Mouse (Mus musculus) small intestine, adult 2 months (tissue): ENCODE results near the gene Sorl1. TPM values are rescaled to one million over a fixed set of nuclear protein-coding genes. Genes with fewer than 3 reads are reported as not detected.
A peak's percentile ranks its signal among the peaks of the same experiment; 100 is the strongest.

ENCODE experiments used
- H3K27ac ChIP-seq: fragments of 200-500 bp; 2 replicates; pipeline ENCODE4 v1.5.1; 2012; ENCODE audit warnings: low read depth, low read length, control low read depth, inconsistent platforms; ENCODE audit not compliant: insufficient read depth
- H3K27me3 ChIP-seq: fragments of 200-500 bp; 2 replicates; pipeline ENCODE4 v1.6.1; 2012; ENCODE audit warnings: mild to moderate bottlenecking, moderate library complexity, low read length, inconsistent platforms; ENCODE audit not compliant: control insufficient read depth, insufficient read depth
- H3K36me3 ChIP-seq: fragments of 200-500 bp; 2 replicates; pipeline ENCODE4 v1.6.1; 2012; ENCODE audit warnings: mild to moderate bottlenecking, low read length, control low read depth, inconsistent platforms; ENCODE audit not compliant: control insufficient read depth, insufficient read depth
- H3K4me1 ChIP-seq: fragments of 200-500 bp; 2 replicates; pipeline ENCODE4 v1.6.1; 2012; ENCODE audit warnings: low read length, inconsistent platforms, mixed read lengths; ENCODE audit not compliant: control insufficient read depth, insufficient read depth, insufficient read length
- H3K4me3 ChIP-seq: fragments of 200-500 bp; 2 replicates; pipeline ENCODE4 v1.5.1; 2012; ENCODE audit warnings: low read depth, mild to moderate bottlenecking, control low read depth, inconsistent platforms, low read length, moderate library complexity
- CTCF ChIP-seq: fragments of 200-500 bp; IDR thresholded peaks from 2 replicates; pipeline ENCODE4 v1.5.1; 2012; ENCODE audit warnings: low read depth, mild to moderate bottlenecking, control low read depth, inconsistent platforms, low read length, moderate library complexity, mixed read lengths; ENCODE audit not compliant: insufficient replicate concordance, insufficient read length; ENCODE audit errors: extremely low read depth
- POLR2A ChIP-seq: fragments of 200-500 bp; IDR thresholded peaks from 2 replicates; pipeline ENCODE4 v1.6.1; 2012; ENCODE audit warnings: low read depth, mild to moderate bottlenecking, control low read depth, inconsistent platforms, low read length, moderate library complexity
- WGBS: fragments of 180-500 bp; shearing (Covaris S2); methylation state at CpG from one replicate; pipeline ENCODE4 v1.1.7; 2018; 5-methylcytosine and 5-hydroxymethylcytosine counted together
- polyA plus RNA-seq: library from polyadenylated mRNA; depleted of rRNA; stranded (reverse); fragments of >200 nt; gene quantifications from 2 replicates; pipeline ENCODE4 v1.2.3, GENCODE M21; 2012

Gene Sorl1
- polyA plus RNA-seq, 1 experiment: 16.1 TPM

DNA sequence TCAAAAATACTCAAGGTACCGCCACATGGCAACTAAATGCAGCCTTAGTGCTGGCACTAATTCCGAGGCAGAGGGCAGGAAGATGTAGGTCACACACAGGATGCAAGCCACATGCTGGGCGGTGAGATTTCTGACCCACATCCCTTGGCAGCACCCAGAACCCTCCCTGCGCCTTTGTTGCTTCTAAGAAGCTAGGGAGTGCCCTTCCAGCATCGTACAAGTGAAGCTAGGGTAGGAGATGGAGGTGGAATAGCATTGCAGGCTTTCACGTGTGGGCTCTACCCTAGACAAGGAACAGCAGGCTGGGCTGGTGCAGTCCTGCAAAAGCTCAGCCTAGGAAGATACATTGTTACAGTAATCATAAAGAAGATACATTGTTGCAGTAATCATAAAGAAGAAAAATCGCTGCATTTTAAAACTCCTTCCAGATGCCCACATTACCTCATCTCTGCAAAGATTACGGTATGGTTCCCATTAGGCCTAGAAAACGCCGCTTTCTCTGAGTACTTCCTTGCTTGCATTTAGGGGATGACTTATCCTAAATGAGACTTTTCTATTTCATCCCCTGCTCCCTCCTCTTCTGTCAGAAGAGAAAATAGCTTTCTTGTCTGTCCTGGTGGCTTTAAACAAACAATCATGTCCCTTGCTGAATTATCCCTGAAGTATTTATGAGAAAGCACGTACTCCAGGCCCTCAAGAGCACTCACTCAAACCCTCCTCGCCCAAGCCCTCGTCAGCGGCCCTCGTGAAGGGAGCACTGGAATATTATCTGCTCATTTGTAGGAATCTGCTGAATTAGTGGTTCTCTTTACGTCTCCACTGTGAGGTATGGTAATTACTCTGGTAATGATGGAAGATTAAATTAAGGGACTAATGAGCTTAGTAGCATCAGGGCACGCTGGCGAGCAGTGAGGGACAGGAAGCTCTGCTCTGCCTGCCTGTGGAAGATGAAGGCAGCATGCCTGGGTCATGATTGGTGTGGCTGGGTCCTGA is 84.8 kb downstream of the Sorl1 start:
- TF ChIP-seq CTCF: no peak
- TF ChIP-seq POLR2A: no peak
- Histone ChIP-seq H3K4me1 (peaks cover 2% of the 10 kb centered on the region; the same call in 1 of the 2 replicates), H3K27ac (no peak overlapping the region), H3K36me3 (peaks cover 30% of the 10 kb centered on the region), H3K4me3 (no peak overlapping the region), H3K27me3 (no peaks in the 10 kb centered on the region)
- 85% methylated on average over 18 of the region's 18 CpGs for WGBS

DNA sequence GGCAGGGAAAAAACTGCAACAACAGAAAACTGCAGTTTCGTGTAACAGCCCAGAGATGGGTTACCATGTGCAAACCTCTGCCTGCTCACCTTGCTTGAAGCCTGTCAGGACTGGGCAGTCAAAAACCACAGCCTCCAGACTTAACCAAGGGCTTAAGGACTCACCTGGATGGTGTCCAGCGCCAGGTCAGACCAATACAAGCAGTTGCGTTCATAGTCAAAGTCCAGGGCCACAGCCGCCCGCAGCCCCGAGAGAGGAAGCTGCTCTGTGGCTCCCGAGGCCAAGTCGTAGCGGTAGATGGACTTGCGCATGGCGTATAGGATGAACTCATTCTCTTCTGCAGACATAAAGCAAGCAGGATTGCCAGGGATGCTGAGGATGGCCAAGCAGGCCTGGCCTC is 87.2 kb downstream of the Sorl1 start:
- TF ChIP-seq CTCF: no peak
- no peak for TF ChIP-seq POLR2A
- WGBS: 75% methylated on average over 11 of the region's 11 CpGs
- H3K36me3 ChIP-seq: peaks cover 18% of the 10 kb centered on the region
- H3K27ac ChIP-seq: peak overlapping the region; percentile 47
- peaks cover 2% of the 10 kb centered on the region; the same call in 1 of the 2 replicates for H3K4me1 ChIP-seq
- no peak overlapping the region for H3K4me3 ChIP-seq
- H3K27me3 ChIP-seq: no peaks in the 10 kb centered on the region

DNA sequence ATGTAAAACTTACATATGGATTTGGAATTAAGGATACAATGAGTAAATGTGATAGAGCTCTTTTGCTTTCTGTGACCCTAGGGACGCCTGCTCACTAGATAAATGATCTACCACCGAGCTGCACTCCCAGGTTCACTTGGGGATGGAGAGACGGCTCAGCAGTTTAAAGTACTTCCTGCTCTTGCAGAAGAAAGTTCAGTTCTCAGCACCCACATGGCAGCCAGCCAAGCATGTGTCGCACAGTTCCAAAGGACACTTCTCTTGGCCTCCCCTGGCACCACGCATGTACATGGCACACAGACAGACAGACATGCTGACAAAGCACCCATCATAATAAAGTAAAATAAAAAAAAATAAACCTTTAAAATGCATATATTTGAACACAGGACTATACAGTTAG is 88.1 kb downstream of the Sorl1 start:
- Histone ChIP-seq H3K36me3 (peaks cover 13% of the 10 kb centered on the region), H3K27me3 (no peaks in the 10 kb centered on the region), H3K4me1 (peaks cover 2% of the 10 kb centered on the region; the same call in 1 of the 2 replicates), H3K4me3 (no peak overlapping the region), H3K27ac (peak overlapping the region; percentile 85)
- 23% methylated on average over 5 of the region's 5 CpGs for WGBS
- TF ChIP-seq POLR2A (no peak), CTCF (no peak)

DNA sequence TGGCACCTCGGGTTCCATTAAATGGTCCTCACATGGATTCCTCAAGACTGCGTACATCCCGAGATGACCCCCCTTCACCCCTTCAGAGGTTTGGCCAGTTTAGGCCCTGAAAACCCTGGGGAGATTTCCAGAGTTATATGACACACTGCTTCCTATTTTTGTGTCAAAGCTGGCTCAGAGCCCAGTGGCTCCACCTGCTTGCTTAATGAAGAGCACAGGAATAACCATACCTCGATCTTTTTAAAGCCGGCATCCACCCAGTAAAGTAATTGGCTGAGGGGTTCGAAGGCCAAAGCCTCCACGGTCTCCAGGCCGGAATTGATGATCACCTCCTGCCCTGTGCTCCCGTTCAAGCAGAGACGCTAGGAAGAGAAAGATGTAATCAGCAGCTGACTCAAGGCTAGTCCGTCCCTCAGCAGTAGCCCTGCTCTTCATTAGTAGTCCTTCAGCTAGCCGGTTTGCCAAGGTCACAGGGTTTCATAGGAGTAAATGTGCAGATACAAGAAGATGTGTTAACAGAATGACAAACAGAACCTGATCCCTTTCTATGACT is 88.8 kb downstream of the Sorl1 start:
- H3K27me3 ChIP-seq: no peaks in the 10 kb centered on the region
- peak overlapping the region; percentile 85 for H3K27ac ChIP-seq
- 44% methylated on average over 12 of the region's 12 CpGs for WGBS
- H3K4me3 ChIP-seq: no peak overlapping the region
- TF ChIP-seq CTCF (no peak), POLR2A (no peak)
- peaks cover 11% of the 10 kb centered on the region for H3K36me3 ChIP-seq
- peaks cover 2% of the 10 kb centered on the region; the same call in 1 of the 2 replicates for H3K4me1 ChIP-seq

DNA sequence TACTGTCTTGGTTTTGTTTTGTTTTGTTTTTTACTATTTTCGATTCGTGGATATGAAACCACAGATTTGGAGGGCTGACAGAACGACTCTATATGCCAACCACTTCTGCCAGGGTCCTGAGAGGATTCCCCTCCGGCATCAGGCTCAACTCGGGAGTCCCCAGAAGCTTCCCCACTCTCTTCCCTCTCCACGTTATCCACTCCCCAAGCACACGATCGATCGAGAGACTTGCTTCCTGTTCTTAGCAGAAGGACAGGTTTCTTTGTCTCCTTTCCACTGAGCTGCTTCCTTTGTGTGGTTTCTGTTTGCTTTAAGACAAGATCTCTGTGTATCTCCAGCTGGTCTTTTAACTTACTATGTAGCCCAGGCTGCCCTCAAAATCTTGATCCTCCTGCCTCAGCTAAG is 90.0 kb downstream of the Sorl1 start:
- Histone ChIP-seq H3K4me3 (0 out of 2 replicates have a peak overlapping the region, but pooled peaks have one; percentile 25), H3K27ac (peak overlapping the region; percentile 33; the same call in 1 of the 2 replicates), H3K4me1 (peaks cover 2% of the 10 kb centered on the region; the same call in 1 of the 2 replicates), H3K27me3 (no peaks in the 10 kb centered on the region), H3K36me3 (peaks cover 11% of the 10 kb centered on the region)
- TF ChIP-seq CTCF (no peak), POLR2A (no peak)
- WGBS: 65% methylated on average over 9 of the region's 9 CpGs

DNA sequence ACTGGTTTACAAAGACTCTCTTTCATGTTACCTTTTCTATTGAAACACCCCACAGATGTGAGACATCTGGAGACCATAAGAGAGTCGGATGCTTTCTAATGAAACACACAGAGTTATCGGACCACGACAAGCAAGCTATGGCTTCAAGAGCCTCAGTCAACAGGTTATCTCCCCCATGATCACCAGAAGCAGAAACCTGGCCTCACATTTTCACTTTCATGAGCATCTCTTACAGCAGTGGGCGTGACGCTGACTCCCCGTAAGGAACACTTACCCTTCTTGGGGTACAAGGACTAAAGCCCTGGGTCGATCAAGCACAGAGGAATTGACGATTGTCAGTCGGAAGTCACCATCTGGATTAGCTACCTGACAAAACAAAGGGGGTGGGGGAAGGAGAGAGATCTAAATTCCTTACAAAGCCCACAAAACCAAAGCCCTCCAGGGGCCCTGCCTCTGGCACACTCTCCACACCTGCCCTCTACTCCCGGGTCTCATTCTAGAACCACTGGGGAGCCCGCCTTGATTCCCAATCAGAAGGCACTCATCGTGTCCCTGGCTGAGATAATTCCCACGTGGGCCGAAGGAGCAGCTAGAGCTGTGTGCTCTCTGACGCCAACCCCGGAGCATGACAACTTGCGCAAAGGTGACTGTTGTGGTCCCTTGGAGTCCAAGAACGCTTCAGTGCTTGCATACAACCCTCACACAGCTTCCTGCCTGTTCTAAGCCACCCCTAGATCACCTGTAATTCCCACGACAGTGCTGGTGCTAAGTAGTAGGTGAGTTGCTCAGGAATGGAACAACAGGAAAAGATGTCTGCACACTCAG is 90.6 kb downstream of the Sorl1 start:
- Histone ChIP-seq H3K36me3 (peaks cover 11% of the 10 kb centered on the region), H3K27ac (peak overlapping the region; percentile 33; the same call in 1 of the 2 replicates), H3K27me3 (no peaks in the 10 kb centered on the region), H3K4me1 (peaks cover 2% of the 10 kb centered on the region; the same call in 1 of the 2 replicates), H3K4me3 (no peak overlapping the region)
- TF ChIP-seq CTCF (no peak), POLR2A (no peak)
- 84% methylated on average over 19 of the region's 19 CpGs for WGBS
